Mouse (Mus musculus): ENCODE results near the gene Kif23. TPM values are rescaled to one million over a fixed set of nuclear protein-coding genes. Genes with fewer than 3 reads are reported as not detected.
A peak's percentile ranks its signal among the peaks of the same experiment; 100 is the strongest.

Gene Kif23
- total RNA-seq, 2 experiments from 2014 or later: 39.2 to 41.4 TPM

DNA sequence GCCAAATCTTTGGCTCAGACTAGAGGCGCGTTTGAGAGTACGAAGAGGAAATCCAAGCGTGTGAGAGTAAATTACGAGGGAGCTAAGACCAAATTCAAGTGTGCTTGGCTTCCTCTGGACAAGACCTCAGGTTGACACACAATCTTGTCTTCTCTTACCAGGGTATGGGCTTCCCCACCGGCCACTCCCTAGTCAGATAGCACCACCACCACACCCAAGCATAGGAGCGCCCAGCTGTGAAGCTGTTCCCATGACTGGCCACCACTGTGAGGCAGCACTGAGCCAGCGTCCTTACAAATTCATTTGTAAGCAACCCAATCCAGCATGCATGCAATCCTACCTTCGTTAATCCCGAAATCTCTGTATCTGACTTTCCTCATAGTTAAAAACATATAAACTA is 39.7 kb downstream of the Kif23 start:
- DNase-seq (ENCODE audit: low spot score in 2 of 2): no peak

- no peak for DNase-seq (ENCODE audit: low spot score in 2 of 2)
Observed at GRCm38 (mm10) chr9:61905576-61905975, 41.0 kb downstream of the Kif23 start.

DNA sequence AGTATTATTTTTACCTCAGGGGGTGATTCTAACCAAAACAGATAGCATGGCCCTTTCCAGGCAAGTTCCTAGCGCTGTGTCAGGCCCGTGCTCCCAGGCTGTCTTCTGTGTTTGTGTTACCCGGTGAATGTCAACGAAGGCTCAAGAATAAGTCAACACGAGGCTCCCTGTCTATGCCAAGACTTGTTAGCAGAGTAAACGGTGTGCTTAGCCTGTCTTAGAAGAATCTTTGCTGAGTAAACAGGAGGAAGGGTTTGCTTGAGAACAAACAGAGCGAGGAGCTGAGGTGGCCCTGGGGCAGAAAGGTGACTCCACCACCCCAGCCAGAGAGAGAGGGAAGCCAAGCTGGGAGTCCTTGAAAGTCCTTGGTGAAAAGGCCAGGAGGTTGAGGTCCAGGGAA is 42.4 kb downstream of the Kif23 start:
- no peak for DNase-seq (ENCODE audit: low spot score in 2 of 2)

- no peak for DNase-seq (ENCODE audit: low spot score in 2 of 2)
Observed at GRCm38 (mm10) chr9:61902445-61902844, 44.1 kb downstream of the Kif23 start.

- DNase-seq (ENCODE audit: low spot score in 2 of 2): no peak
Observed at GRCm38 (mm10) chr9:61901574-61901973, 45.0 kb downstream of the Kif23 start.

DNA sequence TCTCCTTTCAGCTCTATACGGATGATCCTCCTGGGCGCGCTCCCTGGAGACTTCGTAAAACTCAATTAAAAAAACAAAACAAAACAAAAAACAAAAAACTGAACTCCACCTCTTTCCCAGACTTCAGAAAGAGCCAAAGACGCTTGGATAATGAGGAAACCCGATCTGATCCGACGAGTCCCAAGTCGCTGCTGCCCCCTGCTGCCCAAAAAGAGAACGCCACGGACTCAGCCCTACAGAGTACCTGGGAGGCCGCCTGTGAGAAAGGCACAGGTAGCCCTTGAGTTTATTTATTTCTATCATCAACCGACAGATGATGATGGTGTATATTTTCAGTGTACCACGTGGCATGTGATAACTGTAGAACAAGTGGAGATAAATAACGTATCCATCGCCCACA is 46.8 kb downstream of the Kif23 start:
- peak; percentile 60 to 69 for DNase-seq (ENCODE audit: low spot score in 2 of 2)

DNA sequence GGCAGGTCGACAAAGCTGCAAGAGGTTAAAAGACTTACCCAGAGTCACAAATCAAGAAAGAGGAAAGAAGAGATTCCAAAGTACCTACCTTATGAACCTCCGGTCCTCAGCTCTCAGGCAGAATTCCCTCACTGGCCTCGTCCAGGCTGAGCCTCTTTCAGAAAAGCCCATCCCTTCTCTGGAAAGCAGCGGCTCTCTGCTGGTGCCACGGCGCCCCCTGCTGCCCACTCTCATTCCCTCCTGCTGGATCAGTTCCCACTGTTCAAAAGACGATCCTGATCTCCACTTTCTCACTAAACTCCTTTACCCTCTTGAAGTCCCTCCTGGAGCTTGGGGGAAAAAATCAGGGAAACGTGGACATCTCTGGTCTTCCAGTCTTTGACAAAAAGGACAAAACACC is 48.2 kb downstream of the Kif23 start:
- DNase-seq (ENCODE audit: low spot score in 2 of 2): peak; percentile 71 to 84

GRCm38 (mm10) chr9:61895014-61895413 is 51.6 kb downstream of the Kif23 start:
- DNase-seq (ENCODE audit: low spot score in 2 of 2): no peak

GRCm38 (mm10) chr9:61889855-61890254 is 56.7 kb downstream of the Kif23 start:
- DNase-seq (ENCODE audit: low spot score in 2 of 2): peak in 1 of 2 experiments; percentile 24

DNA sequence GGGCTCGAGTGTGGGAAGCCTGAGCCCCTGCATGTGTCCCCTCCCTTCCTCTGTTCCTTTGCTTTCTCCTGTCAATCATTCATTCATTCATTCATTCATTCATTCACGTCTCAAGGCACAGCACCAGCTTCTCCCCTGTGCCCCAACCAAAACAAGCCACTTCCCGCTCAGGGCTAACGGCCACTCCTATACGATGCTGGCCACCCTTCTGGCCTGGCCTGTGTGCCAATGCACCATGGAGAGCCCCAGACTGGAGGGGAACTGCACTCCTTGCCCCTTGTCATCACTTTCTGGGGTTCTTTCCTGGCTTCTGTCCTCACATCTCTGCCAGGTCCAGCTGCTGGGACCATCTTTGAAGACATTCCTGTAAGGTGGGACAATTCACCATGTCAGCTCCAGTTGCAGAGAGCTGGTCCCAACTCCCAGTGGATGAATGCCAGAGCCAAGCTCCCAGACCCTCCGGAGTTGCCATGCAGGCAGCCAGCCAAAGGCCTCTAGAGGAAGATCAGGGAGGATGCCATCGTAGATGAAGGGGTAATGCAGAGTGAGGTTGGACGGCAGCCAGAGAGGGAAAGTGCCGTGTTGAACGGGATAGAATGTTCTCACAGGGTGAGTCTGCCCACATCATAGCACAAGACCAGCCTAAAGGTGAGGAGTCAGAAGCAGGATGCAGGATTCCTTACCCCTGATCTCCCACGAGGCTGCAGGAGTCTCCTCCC is 58.8 kb downstream of the Kif23 start:
- no peak for DNase-seq (ENCODE audit: low spot score in 2 of 2)

GRCm38 (mm10) chr9:61885964-61886363 is 60.6 kb downstream of the Kif23 start:
- DNase-seq (ENCODE audit: low spot score in 2 of 2): no peak

DNA sequence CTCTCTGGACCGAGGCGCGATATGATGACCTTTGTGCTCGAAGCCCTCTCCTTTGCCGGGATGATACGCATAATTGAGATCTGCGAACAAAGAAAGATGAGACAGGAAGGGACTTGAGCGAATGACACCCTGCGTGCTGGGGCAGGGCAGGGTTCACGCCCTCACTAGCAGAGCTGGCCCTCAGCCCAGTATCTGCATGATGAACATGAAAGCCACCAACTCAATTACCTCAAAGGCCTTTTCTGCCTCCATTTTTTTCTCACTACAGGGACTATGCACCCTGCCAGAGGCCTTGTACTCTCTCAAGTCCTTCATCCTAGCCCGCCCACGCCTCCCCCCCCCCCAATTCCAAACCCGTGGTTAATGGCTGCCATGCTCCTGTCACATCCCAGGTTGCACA is 61.6 kb downstream of the Kif23 start:
- DNase-seq (ENCODE audit: low spot score in 2 of 2): no peak

DNA sequence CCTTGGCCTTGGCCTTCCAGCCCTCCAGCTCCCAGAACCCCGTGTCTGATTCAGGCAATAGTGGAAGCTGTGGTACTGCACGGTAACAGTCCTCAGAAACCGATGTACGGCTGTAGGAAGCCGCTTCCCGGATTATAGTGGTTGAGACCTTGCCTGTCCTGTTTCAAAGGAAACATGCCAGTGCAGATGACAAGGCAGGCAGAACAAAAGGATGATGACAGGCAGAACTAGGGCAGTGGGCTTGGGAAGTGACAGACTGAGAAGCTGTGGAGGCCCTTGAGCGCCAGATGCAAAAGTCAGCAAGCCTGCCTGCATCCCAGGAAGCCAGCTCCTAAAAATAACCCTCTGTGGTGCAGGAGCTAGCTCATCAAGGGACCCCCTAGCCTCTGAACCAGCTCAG is 62.2 kb downstream of the Kif23 start:
- DNase-seq (ENCODE audit: low spot score in 2 of 2): no peak

DNA sequence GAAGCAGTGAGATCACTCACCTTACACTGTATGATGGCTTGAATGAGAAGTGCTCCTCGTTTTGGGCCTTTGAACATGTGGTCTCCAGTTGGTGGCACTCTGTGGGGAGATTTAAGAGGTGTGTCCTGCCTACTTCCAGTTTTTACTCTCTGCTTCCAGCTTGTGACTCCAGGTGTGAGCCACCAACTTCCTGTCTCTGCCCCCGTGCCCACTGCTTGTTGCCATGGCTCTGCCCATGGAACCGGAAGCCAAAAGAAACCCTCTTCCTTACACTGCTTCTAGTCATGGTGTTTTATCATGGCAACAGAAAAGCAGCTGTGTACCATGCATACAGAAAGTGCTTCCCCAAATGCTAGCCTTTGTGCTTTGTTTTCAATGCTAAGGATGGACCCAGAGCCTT is 64.4 kb downstream of the Kif23 start:
- DNase-seq (ENCODE audit: low spot score in 2 of 2): no peak

DNA sequence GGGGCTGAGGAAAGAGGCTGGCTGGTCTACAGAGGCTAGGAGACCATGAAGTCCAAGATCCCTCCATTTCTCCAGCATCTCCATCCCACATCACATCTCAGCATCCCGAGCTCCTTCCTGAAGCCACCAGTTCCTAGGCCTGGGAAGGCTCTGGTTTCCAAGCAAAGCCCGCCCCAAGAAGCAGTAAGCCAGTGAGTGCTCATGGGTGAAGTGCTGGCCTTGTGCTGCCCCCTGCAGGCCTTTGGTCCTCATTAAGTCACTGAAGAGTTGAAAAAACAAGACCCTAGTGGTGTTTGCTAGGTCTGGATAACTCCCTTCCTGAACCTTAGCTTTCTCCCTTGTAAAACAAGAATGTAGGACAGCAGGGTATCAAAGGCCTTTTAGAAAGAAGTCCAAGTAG is 67.7 kb downstream of the Kif23 start:
- peak; percentile 43 to 76 for DNase-seq (ENCODE audit: low spot score in 2 of 2)

DNA sequence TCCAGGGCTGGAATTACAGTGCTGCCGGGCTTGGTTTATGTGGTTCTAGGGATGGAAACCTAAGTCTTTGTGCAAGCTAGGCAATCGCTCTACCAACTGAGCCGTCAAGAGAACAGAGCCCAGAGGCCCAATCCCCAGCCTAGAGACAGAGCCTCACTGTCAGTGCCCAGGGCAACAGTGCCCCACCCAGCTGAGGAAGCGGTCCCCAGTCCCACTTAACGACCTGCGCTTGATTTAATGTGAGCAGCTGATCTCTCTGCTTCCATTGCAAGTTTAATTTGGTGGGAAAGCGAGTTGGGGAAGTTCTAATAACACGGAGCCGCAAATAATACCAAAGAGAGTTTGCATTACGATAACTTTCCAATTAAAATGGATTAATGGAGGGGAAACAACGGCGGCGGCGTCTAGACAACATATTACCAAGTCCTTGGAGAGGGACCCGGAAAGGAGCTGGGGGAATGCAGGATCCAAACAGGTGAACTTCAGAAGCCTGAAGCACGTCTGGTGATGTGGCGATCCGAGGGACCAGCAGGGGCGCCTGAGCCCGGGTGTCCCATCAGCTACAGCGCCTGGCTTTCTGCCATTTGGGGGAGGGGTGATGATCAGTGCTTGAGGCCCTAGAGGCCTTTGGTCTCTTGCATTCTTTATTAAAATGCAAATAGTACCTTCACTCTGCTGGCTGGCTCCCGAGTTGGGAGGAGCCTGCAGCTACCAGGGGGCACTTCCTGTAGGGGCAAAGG is 69.0 kb downstream of the Kif23 start:
- peak in 1 of 2 experiments; percentile 31 for DNase-seq (ENCODE audit: low spot score in 2 of 2)

- no peak for DNase-seq (ENCODE audit: low spot score in 2 of 2)
Observed at GRCm38 (mm10) chr9:61873325-61873724, 73.2 kb downstream of the Kif23 start.

DNA sequence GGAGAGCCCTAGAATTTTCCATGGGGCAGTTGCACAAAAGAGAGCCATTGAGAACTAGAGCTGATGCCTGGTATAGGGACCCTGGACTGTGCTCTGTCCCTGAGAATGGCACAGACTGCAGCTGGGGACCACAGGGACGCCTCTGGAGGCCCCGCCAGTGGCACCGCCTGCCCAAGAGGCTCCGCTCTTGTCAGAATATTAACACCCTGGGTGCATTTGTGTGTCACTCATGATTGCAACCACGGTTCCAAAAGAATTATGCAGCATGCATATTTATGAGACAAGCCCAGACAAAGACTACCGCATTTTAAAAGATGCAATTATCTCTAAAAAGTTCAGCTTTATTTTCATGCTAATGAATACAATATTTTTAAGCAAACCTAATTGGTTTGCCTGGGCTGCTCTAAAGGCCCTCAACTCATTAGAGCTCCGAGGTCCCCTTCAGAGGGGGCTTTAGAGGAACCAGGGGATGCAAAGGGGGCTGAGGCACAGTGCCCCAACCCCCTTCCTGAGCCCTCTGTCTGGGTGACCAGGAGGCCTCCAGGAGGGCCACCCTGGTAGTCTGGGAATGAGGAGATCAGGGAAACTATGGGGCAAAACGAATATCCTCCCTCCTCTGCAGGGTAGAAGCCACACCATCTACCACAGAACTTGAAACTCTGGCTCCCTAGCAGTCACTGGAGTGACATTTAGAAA is 74.2 kb downstream of the Kif23 start:
- DNase-seq (ENCODE audit: low spot score in 2 of 2): no peak

DNA sequence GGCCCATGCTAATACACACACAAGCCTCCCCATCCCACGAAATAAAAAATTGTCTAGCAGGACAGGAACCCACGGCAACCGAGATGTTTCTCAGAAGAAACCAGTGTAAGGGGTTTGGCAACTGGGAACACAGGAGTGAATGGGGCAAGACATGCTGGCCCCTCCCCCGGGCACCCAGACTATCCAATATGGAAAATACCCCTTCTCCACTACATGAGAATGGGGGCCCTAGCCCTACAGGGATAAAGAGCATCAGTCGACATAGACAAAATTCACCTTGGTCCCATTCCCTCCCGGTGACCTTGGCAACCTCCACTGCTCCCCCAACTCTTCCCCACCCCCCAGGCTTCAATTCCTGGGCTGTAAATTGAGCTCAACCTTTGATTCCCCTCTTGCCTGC is 74.7 kb downstream of the Kif23 start:
- DNase-seq (ENCODE audit: low spot score in 2 of 2): no peak

DNA sequence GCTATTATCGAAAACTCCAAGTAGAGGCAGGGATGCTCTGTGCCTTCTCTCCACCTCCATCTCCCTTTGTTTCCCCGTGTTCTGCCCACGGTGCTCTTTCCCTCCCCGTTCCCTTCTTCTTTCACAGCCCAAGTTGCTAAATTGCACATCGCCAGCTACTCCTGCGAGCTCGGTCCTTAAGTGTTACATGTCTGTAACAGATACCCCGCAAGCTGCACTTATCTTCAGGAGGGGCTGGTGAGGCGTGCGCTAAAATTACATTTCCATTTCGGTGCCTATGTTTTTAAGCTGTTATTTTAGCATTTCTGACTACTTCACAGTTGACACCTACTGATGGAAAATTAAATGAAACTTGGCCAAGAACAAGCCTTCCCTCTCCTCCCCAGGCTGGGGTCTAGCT is 78.9 kb downstream of the Kif23 start:
- no peak for DNase-seq (ENCODE audit: low spot score in 2 of 2)
